Mouse (Mus musculus): ENCODE results near the gene Hist2h2aa1. TPM values are rescaled to one million over a fixed set of nuclear protein-coding genes. Genes with fewer than 3 reads are reported as not detected.
A peak's percentile ranks its signal among the peaks of the same experiment; 100 is the strongest.

The Hist2h2aa1 gene
- polyA plus RNA-seq, 2 experiments from 2014 or later = 46.6 TPM; not detected in 1

- ATAC-seq = no peak
Observed at GRCm38 (mm10) chr3:96255926-96256593, 10.8 kb downstream of the Hist2h2aa1 start.

DNA sequence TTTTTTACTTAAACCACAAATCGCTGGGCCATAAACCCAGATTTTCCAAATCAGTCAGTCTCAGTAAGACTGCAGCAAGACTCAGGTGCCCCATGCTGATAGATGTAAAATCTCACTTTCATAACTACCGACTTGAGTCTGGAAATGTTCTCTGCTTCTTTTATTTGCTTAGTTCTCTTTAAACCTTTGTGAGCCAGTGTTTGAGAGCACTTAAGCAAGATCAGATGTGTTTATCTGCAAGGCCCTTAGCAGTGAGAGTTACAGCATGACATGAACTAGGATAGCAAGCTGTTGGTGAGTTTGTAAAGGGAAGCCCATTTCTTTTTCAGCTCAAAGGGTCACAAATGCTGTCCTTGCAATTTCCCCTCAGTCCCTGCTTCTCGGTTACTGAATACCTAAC, 11.9 kb downstream of the Hist2h2aa1 start:
- ATAC-seq = no peak

DNA sequence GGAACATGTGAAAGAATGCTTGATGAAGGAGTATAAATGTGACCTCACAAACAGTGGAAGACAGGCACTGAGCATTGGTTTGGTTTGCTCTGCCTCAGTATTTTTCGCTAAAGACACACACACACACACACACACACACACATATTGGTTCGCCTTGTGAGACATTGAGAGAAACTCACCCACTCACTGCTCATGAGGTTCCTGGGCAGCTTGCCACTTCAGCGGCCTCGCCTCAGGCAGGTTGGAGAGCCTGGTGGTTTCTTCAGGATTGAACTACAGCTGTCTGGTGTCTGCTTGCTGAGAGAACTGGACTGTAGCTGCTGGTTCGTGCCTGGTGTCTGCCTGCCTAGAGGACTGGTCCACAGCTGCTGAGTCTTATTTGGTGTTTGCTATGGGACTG, 14.9 kb downstream of the Hist2h2aa1 start:
- no peak for ATAC-seq

DNA sequence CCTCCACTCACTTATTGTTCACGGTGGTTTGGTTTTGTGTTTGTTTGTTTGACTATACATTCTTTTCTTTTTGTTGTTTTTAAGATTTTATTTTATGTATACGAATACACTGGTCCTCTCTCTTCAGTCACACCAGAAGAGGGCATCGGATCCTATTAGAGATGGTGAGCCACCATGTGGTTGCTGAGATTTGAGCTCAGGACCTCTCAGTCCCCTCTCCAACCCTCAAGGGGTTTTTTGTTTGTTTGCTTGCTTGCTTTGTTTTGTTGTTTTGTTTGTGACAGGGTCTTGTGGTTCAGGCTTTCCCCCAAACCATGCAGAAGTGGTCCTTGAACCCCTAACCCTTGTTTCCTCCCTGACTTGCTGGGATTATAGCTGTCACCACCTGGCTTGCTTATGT, 16.3 kb downstream of the Hist2h2aa1 start:
- ATAC-seq = no peak

DNA sequence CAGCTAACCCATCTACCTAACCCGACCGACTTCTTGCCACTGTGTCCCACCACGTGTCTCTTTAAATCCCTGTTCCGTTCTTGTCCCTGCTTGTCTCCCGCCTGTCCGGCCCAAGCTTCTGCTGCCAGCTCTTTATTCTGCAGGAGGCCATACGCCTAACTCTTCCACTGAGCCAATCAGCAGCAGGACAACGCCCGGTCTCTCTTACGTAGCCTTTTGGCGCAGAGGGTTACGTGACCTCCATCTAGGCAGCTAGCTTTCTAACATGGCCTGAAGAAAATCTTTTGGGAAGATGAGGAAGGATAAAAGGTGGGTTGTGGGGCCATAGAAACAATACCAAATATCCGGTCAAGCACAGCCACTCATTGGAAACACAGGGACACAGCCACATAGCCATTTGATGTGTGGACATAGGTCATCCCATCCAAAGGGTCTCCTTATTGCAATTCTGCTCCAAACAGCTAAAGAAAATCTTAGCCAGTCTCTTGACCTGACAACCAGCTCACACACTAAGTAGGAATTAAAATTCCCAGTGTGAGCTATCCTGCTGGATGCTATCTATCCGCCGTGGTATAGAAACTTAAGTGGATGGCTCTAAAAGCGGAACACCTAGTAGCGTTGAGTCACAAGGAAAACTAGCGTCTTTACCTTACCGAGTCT, 17.0 kb downstream of the Hist2h2aa1 start:
- peak; percentile 57 for ATAC-seq

- peak; percentile 83 for ATAC-seq
Observed at GRCm38 (mm10) chr3:96262979-96263550, 17.8 kb downstream of the Hist2h2aa1 start, which contains the start of gene Hist2h4. Gene Hist2h4, minus strand, starts transcription at chr3:96263311.

GRCm38 (mm10) chr3:96263558-96264403, 18.5 kb downstream of the Hist2h2aa1 start:
- ATAC-seq = peak; percentile 25

DNA sequence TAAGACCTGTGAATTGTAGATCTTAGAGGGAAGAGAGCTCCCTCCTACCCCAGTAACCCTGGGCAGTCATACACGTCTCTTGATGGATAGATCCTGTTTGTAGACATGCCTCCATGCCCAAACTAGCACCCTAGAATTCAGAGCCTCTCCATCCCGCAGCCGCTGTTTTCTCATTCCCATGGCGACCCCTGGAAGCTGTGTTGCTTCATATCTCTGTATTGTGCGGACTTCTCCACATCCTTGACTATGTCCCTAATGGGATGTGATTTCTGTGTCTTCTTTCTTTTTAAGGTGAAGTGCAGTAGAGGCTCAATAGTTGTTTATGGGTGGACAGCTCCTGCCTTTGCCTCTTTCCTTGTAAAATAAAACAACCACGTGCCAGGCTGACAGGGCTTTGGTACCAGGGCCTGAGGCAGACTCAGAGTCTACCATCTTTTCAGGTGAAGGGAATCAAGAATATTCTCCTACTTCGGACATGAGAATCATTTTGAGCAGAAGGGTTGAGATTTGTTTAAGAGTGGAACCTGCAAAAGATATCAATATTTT, 19.2 kb downstream of the Hist2h2aa1 start:
- no peak for ATAC-seq

DNA sequence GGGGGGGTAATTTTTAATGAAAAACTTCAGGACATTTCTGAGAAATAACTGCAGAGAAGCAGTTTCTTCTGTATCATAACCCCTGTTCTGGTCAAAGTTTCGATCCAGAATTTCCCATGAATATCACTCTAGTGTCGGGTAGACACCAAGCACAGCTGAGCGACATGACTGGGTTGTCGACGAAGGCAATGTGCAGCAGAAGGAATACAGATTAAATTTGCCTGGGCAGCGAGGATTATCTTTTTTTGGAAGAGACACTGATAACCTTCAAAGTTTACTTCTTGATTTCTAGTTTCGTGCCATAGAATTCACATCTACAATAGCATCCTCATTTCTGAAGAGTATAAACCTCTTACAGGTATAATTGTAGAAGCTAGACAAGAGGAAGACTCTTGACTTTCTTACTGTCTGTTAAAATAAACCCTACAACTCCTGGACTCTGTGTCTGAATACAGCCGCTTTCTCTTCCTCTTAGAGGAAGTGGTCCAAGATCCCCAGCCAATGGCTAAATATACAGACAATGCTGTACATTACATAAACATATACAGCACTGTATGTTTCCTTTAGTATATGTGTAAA, 20.9 kb downstream of the Hist2h2aa1 start:
- no peak for ATAC-seq

DNA sequence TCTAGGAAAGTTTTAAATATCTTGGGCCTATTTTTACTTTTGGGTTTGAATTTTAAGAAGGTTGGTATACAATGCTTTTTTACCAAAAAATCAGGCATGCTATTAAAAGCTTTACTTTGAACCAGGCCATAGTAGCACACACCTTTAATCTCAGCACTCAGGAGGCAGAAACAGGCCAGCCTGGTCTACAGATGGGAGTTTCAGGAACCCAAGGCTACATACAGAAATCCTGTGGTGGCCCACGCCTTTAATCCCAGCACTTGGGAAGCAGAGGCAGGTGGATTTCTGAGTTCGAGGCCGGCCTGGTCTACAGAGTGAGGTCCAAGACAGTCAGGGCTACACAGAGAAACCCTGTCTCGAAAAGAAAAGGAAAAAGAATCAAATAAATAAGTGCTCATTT, 22.2 kb downstream of the Hist2h2aa1 start:
- no peak for ATAC-seq

DNA sequence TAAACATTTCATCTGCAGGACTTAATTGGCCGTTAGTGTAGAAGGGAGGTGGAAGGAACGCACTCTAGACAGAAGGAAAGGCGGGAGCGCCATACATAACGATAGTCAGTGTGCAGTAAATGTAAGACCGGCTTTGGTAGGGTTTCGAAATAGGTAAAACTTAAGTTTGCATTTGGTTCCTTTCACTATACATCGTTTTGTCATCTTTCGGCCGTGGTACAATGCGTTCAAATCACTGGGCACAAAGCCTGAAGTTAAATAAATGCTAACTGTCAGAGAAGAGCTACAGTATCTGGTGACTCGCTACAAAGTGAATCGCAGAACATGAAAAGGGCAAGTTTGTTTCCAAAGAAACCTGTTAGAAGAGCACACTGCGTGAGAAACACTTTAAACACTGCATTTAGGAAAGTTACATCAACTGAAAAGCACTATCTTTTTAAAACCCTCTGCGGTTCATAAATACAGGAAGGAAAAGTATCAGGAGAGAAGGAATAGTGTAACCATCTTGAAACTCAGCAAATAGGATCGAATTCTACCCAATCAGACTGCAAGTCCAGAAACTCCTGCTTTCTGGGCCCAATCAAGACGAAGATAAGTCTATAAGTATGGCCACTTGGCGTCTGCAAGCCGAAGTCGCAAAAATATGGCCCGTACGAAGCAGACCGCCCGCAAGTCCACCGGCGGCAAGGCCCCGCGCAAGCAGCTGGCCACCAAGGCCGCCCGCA, 22.9 kb downstream of the Hist2h2aa1 start, which contains the start of gene Hist2h3b:
Hist2h3b (plus strand) TSS at position 604 of the 725 bp plus-strand sequence.
- peak; percentile 33 for ATAC-seq

GRCm38 (mm10) chr3:96268776-96269378, 23.6 kb downstream of the Hist2h2aa1 start:
- peak; percentile 11 for ATAC-seq

GRCm38 (mm10) chr3:96269511-96270474, 24.5 kb downstream of the Hist2h2aa1 start, which contains the start of gene Hist2h2bb:
Gene Hist2h2bb, plus strand, starts transcription at chr3:96269752.
- peak; percentile 86 for ATAC-seq

GRCm38 (mm10) chr3:96273591-96274465, 28.5 kb downstream of the Hist2h2aa1 start:
- peak; percentile 32 for ATAC-seq

- no peak for ATAC-seq
Observed at GRCm38 (mm10) chr3:96277428-96277799, 32.1 kb downstream of the Hist2h2aa1 start.

GRCm38 (mm10) chr3:96277800-96278624, 32.7 kb downstream of the Hist2h2aa1 start:
- ATAC-seq = peak; percentile 80

GRCm38 (mm10) chr3:96280660-96281059, 35.4 kb downstream of the Hist2h2aa1 start:
- ATAC-seq = no peak

DNA sequence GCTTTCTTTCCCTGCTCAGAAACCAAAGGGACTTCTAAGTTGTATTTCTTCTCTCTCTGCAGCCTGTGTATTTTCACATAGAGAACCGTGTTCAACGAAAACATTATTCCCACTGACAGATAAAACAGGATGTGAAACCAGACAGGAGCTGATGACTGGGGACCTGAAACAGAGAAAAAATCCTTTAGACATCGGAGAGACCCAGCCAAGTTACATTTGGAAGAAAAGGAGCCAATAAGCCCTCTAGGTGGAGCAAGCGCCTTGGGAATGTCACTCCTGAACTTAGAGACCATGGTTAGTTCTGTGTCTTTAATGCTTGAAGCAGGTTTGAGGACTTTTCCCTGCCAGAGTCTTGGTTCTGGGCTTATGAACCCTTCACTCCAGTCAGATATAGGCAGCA, 39.2 kb downstream of the Hist2h2aa1 start:
- ATAC-seq = no peak
